Mouse (Mus musculus) layer of hippocampus, adult 9-10 months (tissue): ENCODE data around the gene Zfp764.
A peak's percentile ranks its signal among the peaks of the same experiment; 100 is the strongest.
"Not testable (repeated sequence)": the region's sequence is repeated elsewhere in the genome, so short reads cannot be mapped to it uniquely, and the experiment has no call there.

ENCODE experiments used
- DNase-seq: peaks from one replicate; pipeline ENCODE4 v3.0.0; 2022; ENCODE audit warnings: low spot score

Zfp764 gene

DNA sequence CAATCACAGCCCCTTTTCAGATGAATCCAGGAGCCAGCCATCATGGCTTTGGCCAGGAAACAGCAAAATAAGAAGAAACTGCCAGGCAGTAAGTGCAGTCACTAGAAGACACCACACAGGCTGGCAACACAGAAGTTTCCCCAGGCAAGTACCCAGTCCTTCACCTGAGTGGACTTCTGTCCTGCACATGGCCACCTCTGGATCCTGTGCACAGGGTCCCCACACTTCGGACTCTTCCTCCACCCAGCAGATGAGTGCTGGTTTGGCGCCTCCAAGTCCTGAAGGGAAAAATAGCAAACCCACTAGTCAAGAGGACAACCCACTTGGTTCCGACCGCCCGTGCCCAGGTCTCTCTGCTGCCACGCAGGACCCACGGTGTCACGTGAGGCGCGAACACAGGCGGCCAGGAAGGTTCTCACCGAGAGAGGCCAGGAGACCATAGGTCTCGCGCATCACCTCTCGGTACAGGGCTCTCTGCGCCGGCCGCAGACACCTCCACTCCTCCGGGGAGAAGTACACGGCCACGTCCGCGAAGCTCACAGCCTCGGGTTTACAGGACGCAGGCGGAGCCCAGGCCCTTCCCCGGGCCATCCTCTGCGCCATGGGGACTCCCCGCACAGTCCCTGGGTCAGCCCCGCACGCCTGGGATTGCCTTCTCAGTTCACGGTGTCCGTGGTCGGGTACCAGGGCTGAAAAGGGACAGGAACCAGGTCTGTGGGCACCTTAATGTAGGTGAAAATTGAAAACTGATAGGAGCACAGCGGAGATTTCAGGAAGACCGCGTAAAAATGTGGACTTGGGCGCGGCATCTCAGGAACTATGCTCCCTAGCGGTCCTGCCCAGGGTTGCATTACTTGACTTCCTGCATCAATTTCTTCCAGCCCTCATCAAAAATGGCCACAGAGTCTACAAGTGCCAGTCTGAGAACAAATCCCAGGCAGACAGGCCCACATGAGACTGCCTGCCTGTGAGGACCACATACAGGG lies at the start of gene Zfp764:
Zfp764 (minus strand) TSS at position 821 of the 986 bp plus-strand sequence.
- peak; percentile 91 for DNase-seq

DNA sequence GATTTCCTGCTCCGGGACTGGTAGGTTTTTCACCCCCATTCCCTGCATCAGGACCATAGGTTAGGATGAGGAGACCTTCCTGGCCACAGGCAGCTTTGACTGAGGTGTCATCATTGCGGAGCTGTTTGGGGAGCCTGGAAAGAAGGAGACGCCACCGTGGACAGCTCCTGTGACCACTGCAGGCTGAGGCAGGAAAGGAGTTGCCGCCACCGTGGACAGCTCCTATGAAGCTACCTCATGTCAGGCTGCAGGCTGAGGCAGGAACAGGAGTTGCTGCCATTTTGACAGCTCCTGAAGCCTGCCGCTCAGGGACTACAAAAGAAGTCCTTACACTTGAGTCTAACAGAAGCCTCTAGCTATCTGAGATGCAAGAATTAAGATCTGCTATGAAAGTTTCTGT lies 48.3 kb upstream of the Zfp764 start:
- DNase-seq = no peak

DNA sequence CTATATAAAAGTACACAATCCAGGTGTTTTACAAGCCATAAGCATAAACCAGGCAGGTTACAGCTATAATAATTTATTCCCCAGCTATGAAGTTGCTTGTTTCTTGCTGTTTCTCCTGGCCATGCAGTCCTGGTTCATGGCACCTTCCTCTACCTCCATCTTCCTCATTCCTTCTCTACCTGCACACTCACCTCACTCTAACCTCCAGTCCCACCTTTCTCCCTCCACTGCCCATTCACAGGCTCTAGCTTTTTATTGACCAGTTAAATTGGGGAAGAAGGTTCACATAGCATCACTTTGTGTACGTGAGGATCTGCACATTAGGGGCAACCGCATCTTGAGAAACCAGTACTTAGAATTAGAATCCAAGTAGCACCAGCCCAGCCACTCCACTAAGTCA lies 46.4 kb upstream of the Zfp764 start:
- DNase-seq = no peak

DNA sequence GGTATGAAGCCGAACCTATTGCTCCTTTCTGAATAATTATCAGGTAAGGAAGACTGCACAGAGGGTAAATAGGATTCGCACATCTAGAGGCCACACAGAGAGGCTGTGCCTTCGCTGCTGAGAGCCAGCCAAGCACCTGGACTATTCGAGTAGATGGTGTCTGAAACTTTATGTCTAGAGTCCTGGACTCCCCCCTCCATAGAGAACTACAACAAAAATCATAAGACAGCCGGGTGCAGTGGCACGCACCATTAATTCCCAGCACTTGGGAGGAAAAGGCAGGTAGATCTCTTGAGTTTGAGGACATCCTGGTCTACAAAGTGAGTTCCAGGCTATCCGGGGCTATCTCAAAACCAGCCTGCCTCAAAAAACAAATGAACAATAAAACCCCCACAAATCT lies 43.3 kb upstream of the Zfp764 start:
- DNase-seq = no peak

DNA sequence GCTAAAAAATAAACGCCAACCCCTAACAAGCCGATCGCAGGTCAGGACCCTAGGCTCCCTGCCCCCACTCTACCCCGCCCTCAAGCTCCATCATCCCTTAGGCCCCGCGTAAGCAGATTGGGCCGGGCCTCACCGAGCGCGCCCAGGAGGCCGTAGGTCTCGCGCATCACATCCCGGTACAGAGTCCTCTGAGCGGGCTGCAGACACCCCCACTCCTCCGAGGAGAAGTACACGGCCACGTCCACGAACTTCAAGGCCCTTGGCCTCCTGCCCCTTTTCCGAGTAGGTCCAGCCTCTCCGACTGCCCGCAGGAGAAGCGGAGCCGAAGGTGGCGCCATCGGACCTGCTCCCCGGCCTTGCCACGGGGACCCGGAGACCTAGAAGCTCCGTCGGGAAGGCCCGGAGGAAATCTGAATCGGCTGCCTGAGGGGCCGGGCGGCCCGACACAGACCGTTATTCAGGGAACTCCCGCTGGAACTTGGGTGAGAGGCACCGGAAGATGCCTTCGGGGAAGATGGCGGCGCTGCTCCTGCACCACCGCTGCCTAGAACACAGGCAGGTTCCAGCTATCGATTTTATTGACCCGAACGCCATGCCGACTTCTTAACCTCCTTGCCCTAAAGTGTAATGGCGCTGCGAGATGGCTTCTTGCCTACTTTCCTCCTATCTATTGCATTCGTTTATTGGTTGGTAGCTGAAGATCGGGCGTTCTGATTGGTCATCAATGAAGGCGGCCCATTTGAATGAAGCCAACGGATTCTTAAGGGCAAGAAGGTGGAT lies 42.1 kb upstream of the Zfp764 start, which contains the start of gene Zfp689:
Zfp689 (minus strand) TSS at position 638 of the 780 bp plus-strand sequence.
- peak; percentile 99 for DNase-seq

DNA sequence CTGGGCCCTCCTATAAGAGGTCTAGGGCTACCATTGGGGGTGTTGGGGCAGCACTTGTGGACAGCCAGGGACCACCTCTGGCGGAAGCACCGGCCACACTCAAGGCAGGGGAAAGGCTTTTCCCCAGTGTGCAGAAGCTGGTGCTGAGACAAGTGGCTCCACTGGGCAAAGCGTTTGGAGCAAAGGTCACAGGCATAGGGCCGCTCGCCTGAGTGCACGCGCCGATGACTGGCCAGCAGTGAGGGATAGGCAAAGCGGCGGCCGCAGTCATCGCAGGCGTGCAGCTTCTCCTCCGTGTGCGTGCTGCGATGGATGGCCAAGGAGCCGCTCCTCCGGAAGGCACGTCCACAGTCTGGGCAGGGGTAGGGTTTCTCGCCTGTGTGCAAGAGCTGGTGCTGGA lies 37.4 kb upstream of the Zfp764 start:
- no peak for DNase-seq

DNA sequence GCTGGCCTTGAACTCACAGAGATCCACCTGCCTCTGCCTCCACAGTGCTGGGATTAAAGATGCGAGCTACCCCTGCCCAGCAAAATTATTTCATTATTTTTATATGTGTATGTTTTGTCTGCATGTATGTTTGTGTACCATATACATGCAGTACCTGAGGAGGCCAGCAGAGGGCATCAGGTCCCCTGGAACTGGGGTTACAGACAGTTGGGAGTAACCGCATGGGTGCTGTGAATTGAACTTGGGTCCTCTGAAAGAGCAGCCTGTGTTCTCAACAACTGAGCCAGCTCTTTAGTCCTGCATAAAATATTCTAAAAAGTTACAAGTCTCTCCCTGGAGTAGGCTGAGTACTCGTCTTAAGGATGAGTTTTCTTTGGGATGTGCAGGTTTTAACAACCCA lies 31.1 kb upstream of the Zfp764 start:
- no peak for DNase-seq

DNA sequence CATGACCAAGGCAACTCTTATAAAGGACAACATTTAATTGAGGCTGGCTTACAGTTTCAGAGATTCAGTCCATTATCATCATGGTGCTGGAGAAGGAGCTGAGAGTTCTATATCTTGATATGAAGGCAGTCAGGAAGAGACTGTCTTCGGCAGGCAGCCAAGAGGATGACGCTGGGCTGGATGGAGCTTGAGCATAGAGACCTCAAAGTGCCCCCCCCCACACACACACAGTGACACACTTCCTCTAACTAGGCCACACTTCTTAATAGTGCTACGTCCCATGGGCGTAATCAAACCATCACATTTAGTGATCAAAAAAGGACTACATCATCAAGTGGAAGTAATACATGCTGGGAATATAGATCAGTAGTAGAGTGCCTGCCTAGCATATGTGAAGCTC lies 28.6 kb upstream of the Zfp764 start:
- DNase-seq = no peak

DNA sequence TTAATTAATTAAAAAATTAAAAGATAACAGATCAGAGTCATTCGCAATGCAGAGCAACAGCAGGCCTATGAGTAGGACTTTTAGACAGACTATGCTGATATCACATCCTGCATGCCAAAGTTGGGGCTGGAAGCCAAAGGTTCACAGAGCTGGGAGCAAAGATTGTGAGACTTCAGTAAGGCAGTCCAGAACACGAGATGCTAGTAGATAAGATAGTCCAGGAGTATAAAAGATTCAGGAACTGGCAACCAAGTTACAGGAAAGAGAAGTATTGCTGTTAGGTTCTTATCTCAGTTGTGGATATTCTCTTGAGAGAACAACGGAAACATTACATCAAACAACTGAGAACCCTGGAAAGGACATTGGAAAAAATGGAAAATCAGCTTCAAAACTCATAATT lies 19.7 kb upstream of the Zfp764 start:
- no peak for DNase-seq

DNA sequence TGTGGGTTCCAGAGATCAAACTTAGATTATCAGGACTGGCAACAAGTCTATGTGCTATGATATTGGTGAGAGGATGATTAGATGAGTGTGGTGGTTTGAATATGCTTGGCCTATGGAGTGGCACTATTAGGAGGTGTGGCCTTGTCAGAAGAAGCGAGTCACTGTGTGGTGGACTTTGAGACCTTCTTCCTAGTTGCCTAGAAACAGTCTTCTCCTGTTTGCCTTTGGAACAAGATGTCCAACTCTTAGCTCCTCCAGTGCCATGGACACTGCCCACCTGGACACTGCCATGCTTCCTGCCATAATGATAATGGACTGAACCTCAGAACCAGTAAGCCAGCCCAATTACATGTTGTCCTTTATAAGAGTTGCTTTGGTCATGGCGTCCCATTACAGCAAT lies 19.3 kb upstream of the Zfp764 start:
- no peak for DNase-seq

DNA sequence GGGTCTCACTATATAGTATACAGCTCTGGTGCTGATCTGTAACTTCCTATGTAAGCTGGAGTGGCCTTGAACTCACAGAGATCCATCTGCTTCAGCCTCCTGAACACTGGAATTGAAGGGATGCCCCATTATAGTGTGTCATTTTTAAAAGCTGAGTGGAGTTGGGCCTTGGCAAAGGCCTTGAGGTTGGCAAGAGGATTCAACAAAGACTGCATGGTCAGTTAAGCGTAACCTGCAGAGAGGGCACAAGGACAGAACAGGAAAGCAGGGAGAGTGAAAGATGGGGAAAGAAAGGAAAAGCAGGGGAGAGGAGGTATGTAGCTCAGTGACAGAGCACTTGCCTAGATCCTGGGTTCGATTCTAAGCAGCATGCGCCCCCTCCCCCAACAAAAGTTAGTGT lies 18.7 kb upstream of the Zfp764 start:
- no peak for DNase-seq

DNA sequence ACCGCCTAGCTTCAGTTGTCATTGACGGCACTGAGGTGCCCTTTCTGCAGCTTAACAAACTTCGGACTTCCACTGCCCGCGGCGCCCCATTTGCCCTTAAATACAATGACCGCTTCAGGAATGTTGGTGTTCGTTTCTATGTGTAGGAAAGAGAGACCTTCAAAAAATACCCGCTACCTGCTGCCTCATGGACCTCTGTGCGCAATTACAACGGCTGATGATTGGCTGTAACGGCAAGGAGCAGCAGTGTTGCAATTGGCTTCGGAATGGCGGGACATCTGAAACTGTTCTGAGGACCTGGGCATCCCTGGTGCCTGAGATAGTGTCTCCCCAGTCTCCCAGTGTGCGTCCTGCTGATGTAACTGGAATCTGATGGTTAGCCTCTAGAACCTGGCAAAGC lies 15.6 kb upstream of the Zfp764 start:
- peak; percentile 11 for DNase-seq

DNA sequence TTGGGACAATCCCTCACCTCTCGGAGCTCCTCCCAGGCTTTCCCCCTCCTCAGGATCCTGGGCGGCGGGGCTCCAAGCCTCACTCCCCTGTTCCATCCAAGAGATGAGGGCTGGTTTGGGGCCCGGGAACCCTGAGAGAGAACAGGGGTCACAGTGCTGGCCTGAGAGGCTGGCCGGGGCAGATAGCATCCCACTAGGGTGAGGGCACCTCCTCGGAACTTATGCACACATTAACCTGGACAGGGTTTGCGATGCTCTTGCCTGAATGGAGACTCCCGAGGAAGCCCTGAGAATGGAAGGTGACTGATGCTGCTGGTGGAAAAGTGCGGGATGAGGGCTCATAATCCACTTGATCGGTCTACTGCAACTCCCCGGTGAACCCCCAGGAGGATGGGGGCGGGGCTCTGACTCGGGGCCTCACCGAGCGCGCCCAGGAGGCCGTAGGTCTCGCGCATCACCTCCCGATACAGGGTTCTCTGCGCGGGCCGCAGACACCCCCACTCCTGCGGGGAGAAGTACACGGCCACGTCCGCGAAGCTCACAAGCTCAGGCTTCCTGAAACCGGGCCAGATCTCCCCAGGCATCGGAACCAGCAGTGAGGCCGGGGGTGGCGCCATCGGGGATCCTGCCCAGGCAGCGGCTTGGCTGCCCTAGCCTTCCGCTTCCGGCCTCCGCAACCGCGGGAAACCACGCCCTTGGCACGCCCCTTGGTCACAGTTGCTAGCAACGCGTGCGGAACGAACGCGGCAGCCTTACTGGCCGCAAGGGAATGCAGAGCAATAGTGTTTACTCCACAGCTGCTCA lies 15.0 kb upstream of the Zfp764 start, which contains the start of gene Zfp688:
Zfp688 (minus strand) TSS at position 681 of the 804 bp plus-strand sequence.
- DNase-seq = peak; percentile 61

DNA sequence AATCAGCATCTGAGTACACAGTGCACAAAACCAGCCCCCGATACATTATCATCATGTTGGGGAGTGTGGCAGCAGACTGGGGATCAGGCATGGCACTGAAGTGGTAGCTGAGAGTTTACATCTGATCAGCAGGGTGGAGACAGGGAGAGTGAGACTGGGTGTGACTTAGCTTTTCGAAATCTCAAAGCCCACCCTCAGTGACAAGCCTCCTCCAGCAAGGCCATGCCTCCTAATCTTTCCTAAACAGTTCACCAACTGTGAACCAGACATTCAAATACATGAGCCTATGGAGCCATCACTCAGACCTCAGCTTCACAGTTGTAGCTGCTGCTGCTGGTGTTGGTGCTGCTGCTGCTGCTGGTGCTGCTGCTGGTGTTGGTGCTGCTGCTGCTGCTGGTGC lies 4.8 kb upstream of the Zfp764 start:
- no peak for DNase-seq

DNA sequence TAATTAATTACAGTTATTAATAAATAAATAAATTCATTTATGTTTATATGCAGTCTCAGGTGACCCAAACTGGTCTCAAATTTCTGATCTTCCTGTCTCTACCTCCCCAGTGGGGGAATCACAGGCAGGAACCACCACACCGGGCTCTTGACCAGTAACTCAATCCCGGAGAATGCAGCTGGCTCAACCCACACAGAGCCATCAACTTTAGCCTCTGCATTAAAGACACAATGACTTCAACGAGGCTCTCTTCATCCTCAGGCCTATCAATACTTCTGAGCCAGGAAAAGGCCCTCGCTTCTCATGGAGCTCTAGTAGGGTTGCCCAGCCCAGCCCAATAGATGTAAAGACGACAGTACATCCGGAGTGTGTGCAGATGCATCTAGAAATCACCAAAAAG lies 2.5 kb downstream of the Zfp764 start:
- DNase-seq = not testable (repeated sequence)

DNA sequence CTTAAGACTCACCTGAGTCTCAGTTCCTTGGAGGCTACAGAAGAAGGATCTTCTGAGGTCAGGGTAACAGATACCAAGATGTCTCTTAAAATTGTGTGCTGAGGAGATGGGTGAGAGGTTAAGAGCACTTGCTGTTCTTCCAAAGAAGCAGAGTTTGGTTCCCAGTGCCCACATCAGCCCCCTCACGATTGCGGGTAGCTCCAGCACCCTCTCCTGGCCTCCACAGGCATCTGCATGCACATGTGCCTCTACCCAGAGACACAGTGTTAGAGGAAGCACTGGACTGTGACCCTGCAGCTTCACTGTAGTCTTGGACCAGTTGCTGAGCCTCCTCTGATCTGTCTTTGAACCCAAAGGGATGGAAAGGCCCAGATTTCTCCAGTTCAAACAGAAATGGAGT lies 3.6 kb downstream of the Zfp764 start:
- DNase-seq = no peak

DNA sequence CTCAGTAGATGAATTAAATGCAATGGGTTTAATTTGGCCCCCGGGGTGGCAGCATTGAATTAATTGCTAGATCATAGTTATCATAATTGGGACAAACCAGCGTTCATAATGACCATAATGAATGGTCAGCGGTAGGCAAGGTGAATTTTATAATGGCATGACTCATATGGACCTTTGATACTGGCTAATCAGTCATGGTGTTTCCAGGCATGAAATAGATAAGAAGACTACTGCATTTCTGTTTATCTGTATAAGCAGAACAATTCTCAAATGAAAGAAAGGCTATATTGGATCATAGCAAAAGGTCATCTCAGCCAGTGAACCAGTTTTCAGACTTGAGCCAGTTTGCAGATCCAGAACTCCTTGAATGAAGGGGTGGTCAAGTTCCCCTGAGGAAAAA lies 6.3 kb downstream of the Zfp764 start:
- DNase-seq = no peak

DNA sequence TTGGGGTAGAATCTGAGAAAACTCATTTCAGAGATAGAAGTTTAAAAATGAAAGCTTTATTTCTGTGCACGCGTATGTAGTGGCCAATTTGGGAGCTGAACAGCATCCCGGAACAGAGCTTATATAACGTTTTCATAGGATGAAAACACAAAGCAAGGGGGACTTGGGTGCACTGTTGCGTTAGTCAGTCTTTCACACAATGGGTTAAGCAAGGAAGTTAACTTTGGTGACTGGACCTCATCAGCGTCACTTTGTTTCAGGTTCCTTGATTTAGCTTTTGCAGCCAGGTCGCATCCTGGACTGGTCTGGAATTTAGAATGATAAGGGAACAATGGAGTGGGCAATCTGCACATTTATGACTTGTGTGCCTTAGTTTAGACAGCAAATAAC lies 12.7 kb downstream of the Zfp764 start:
- DNase-seq = no peak

DNA sequence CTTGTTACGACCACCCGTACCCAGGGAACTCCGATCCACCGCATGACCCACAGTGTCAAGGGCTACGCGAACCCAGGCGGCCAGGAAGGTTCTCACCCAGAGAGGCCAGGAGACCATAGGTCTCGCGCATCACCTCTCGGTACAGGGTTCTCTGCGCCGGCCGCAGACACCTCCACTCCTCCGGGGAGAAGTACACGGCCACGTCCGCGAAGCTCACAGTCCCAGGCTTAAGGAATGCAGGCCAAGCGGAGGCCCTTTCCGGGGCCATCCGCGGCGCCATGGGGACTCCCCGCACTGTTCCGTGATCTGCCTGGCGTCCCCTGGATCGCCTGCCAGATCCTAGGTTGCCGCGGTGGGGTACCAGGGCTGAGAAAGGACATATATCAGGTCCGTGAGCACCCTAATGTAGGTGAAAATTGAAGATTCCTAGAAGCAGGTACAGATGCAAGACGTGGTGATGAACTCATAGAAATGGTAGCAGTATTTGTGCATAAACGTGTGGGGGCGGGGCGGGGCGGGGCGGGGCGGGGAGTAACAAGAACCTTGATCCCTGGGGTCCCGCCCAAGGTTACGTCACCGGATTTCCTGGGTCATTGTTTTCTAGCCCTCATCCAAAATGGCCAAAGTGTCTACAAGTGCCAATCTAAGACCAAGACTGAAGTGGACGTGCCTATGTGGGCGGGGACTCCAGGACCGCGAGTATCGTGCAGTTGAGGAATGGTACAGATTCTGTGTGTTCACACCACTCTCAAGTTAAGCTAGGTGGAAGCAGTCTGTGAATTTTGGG lies 13.3 kb downstream of the Zfp764 start, which contains the start of gene E430018J23Rik:
E430018J23Rik (minus strand) TSS at position 473 of the 787 bp plus-strand sequence.
- DNase-seq = peak; percentile 99

DNA sequence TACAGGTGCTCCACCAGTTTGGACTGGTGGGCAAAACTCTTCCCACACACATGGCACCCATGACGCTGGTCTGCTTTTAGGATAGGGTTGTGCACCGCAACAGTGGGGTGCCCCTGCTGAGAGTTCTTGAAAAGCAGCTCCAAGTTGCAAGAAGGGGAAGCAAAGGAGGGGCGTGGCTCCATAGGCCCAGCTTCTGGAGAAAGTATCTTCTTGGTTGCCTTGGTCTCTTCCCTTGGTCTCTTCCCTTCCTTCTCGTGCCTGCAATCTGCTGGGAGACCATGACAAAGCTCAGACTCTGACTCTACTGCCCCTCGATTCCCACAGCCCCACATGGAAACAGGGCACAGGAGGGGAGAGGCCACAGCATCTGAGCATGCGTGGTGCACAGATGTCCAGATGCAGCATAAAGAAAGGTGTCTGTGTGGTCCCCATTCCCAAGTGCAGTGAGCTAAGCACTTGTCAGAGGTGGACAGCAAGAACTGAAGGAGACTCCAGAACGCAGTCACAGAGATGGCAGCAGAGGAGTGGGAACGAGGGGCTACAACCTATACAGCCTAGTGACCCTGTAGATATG lies 14.3 kb downstream of the Zfp764 start:
- DNase-seq = no peak

DNA sequence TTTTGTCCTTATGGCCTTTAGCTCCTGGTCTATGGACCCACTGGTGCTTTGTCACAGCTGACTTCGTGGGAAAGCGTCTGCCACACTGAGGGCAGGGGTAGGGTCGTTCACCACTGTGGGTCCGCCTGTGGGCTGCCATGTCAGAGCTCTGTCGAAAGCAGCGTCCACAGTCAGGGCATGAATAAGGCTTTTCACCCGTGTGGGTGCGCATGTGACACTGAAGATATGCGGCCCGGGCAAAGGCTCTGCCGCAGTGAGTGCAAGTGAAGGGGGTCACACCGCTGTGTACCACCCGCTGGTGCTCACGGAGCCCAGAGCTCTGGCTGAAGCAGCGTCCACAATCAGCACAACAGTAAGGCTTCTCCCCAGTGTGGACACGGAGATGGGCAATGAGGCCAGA lies 15.1 kb downstream of the Zfp764 start:
- DNase-seq = no peak
